Mouse (Mus musculus): ENCODE data around the gene M6pr.

The M6pr gene

DNA sequence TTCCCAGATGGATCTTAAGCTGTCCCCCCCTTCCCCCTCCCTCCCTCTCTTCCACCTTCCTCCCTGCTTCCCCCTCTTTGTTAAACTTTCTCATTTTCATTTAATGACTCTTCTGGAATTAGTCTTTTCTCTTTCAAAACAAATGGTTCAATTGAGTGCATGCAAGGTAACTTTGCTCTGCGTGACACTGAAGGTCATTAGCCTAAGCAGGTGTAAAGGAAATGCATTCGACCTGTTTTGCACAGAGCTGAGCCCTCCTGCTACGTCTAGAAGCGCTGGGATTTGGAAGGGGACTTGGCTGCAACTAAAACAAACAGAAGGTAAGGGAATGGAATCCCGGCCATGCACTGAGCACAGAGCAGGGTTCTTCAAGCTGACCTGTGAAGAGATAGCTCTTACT lies 33.6 kb downstream of the M6pr start:
- peak; percentile 34 for DNase-seq

DNA sequence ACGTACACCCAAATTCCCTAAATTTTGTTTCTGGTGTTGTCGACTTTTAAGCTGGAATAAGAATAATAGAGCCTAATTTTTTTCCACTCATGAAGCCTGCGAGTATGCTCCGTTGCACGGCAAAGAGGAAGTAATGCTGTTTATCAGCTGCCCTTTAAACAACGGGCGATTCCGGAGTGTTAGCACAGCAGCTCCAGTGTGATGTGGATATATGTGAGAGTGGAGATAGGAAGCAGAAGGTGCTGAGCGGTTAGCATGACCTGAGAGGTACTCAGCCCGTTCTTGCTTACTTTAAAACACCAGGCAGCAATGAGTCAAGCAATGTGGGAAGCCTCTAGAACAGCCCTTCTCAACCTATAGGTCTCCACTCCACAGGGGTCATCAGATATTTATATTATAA lies 35.2 kb downstream of the M6pr start:
- DNase-seq = peak; percentile 74

DNA sequence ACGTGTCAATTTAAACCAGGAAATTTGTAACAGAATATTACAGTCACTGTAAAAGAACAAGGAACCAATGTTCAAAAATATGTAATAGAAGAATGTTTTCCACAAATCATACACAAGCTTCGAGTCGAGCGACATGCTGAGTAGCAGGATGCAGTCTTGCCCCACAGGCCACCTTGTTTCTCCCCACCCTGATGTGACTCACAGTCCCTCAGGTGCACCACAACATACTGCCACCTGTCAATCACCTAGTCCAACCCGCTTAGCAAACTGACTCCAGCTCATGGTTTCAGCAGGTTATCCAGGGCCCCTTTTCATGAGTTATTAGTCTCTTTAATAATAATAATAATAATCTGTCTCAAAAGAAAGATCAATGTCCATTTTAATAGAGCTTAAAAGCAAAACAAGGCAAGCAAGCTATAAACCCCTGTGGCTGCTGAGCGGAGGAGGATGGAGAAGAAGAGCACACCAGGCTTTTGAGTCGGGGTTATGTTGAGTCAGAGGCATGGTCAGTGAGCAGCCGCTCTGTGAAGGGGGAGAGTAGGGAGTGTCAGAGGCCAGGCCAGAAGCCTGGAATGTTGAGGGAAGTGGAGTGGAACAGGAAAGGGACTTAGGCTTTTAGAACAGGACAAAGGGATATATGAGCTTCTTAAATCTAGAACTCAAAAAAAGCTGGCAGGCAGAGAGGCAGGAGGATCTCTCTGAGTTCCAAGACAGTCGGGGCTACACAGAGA lies 36.0 kb downstream of the M6pr start:
- peak; percentile 70 for DNase-seq

DNA sequence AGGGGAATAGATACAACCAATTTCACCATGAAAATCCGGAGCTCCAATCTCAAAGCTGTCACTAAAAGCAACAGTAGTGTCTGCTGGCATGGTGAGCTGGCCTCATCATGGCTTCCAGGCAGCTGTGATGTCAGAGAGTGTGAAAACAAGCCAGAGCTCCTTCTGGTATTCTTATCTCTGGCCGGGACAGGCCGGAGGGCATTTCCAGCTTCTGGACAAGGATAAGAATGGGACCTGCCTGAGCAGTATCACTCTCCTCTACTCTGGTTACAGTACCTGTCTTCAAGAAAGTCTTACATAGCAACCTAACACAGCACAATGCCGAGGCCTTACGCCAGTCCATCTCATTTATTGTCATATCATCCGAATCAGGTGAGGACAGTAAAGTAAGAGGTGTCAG lies 37.2 kb downstream of the M6pr start:
- peak; percentile 79 for DNase-seq

DNA sequence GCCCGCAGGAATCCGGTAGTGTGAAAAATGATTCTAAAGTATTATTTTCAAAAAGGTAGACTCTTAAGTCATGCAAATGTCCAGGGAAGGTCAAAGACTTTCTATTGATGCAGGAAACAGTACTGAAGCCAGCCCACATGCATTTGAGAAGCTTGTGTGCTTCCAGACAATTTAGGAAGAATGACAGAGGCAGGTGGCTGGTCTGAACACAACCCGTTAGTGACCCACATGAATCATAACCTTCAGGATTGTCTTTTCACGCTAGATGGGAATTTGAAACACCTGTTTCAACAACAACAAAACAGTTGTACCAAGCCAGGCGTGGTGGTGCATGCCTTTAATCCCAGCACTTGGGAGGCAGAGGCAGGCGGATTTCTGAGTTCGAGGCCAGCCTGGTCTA lies 37.9 kb downstream of the M6pr start:
- DNase-seq = peak; percentile 4

DNA sequence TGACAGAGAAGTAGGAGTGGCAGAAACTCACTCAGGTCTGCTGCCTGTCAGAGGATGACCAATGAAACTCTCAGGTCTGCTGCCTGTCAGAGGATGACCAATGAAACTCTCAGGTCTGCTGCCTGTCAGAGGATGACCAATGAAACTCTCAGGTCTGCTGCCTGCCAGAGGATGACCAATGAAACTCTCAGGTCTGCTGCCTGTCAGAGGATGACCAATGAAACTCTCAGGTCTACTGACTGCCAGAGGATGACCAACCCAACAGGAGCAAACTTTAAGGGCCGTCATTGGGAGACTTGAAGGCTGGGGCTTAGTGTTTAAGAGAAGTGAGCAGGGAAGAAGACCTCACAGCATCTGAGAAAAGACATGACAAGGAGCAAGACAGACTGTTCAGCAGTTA lies 38.8 kb downstream of the M6pr start:
- peak; percentile 52 for DNase-seq

DNA sequence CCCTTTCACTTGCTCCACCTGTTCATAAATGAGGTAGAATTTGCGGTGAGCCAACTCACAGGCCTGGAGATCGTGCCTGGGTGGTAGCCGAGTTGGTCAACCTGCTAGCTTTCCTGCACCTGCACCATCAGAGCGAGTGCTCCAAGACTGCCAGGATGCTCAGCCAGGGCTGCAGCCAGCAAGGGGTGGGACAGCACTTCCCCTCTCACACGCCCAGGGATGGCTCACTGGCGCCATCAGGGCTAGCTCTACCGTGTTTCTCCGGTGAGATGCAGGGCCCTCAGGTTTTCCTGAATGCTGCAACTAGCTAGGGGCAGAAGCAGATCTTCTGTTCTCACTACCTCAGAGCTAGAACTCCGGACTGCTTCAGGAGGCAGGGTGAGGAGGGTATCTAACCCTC lies 47.4 kb downstream of the M6pr start:
- peak; percentile 55 for DNase-seq

DNA sequence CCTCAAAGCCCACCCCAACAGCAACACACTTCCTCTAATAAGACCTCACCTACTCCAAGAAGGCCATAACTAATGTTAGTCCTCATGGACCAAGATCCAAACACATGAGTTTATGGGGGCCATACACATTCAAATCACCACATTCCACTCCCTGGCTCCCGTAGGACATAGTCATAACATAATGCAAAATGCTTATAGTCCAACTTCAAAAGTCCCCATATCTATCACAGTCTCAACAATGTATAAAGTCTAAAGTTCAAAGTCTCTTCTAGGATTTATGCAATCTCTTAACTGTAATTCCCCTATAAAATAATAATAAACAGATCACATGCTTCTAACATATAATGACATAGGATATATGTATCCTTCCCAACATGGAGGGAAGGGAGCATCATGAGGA lies 48.6 kb downstream of the M6pr start:
- DNase-seq = no peak

DNA sequence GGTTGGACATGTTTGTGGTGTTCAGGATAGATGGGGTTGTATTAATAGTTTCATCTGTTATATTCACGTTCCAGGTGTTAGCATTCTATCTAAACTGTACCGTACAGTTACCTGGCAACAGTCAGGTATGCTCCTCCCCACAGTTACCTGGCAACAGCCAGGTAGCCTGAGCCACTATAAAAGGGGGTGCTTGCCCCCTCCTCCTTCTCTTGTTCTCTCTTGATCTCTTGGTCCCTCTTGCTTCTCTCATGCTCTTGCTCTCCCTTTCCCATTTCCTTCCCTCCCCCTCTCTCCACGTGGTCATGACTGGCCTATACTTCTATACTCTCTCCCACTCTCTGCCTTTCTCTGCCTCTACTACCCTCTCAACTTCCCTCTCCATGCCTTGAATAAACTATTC lies 57.2 kb downstream of the M6pr start:
- peak; percentile 49 for DNase-seq

DNA sequence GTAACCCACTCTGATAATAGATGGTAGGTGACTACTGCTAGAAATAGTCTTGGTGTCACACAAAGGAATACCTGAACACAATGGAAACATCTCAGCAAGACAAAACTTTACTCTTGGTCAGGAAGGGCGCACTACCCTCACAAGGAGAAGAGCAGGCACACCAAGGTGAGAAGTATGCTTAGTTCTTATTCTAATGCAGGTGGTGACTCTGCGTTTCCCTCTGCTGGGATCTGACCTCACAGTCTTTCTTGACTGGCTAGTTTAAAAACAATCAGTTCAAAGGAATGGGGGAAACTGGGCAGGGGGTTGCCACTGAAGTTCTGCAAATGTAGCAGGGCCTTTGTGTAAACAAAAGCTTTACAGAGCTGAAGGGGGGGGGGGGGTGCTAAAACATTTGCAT lies 57.8 kb downstream of the M6pr start:
- no peak for DNase-seq

DNA sequence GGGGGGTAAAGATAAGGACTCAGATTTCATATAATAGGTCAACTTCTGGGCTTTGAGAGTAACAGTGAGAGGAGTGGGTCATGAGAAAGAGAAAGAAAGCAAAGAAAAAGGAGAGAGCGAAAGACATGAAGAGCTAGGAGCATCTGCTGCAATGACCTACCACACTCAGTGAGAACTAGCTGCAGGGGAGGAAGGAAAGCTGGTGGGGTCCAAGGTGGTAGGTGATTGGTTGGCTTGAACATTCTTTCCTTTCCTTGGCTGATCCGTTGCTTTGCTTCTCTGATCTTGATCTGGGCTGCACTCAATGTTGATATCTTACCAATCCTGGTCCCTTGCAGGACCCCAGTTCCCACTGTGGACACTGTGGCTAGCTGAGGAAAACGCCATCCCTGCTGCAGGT lies 58.5 kb downstream of the M6pr start:
- DNase-seq = peak; percentile 31

Measured in heart, adult 11 months (tissue).